Mouse (Mus musculus) thymus, adult 2 months (tissue): ENCODE data around the gene Gpn2.

ENCODE experiments used
- CTCF ChIP-seq: fragments of 200-500 bp; IDR thresholded peaks from 2 replicates; pipeline ENCODE4 v1.5.1; 2012; ENCODE audit warnings: mild to moderate bottlenecking, control low read depth, low read length, moderate library complexity, borderline replicate concordance; ENCODE audit not compliant: control insufficient read depth, poor library complexity, insufficient read depth; ENCODE audit errors: extremely low read depth
- POLR2A ChIP-seq: fragments of 200-500 bp; IDR thresholded peaks from 2 replicates; pipeline ENCODE4 v1.6.1; 2012; ENCODE audit warnings: mild to moderate bottlenecking, low read length, control low read depth, moderate library complexity; ENCODE audit not compliant: control insufficient read depth, poor library complexity, insufficient read depth; ENCODE audit errors: extremely low read depth

- no peak for TF ChIP-seq CTCF
- no peak for TF ChIP-seq POLR2A
Observed at GRCm38 (mm10) chr4:133595538-133595937, 11.4 kb downstream of the Gpn2 start.
